Mouse (Mus musculus): Measurements from ENCODE around the gene Inpp5b. TPM values are rescaled to one million over a fixed set of nuclear protein-coding genes. Genes with fewer than 3 reads are reported as not detected.

Inpp5b gene
- total and polyA plus RNA-seq, 2 experiments: 15.3 to 25.7 TPM

- Histone ChIP-seq H3K9ac (ENCODE audit: low read depth, low read length) (no peak overlapping the region), H3K27ac (replicated peaks; ENCODE audit: insufficient read depth, low read depth, low read length) (no peak overlapping the region), H3K36me3 (ENCODE audit: control insufficient read depth, insufficient read depth, low read length) (no peaks in the 10 kb centered on the region), H3K4me3 (ENCODE audit: insufficient read depth, low read depth, low read length) (no peak overlapping the region), H3K27me3 (ENCODE audit: control insufficient read depth, insufficient read depth, low read length) (no peaks in the 10 kb centered on the region), H3K4me1 (ENCODE audit: control insufficient read depth, insufficient read depth, low read length) (peaks cover 15% of the 10 kb centered on the region), H3K79me2 (ENCODE audit: control insufficient read depth, insufficient read depth, low read length) (no peaks in the 10 kb centered on the region)
- WGBS: 59% methylated on average over 1 of the region's 1 CpGs
- no peak for DNase-seq (ENCODE audit: extremely low read depth, low read depth, low spot score)
- TF ChIP-seq CTCF (IDR thresholded peaks at IDR 0.05; ENCODE audit: low read depth, low read length) (no peak), POLR2A (IDR thresholded peaks at IDR 0.05; ENCODE audit: extremely low read depth, insufficient read depth, low read length) (no peak)
Measured at GRCm38 (mm10) chr4:124738783-124739182, 2.9 kb upstream of the Inpp5b start.

GRCm38 (mm10) chr4:124742839-124743238 is 1.2 kb downstream of the Inpp5b start:
- Histone ChIP-seq H3K4me1 (ENCODE audit: control insufficient read depth, insufficient read depth, low read length) (peaks cover 25% of the 10 kb centered on the region), H3K4me3 (ENCODE audit: insufficient read depth, low read depth, low read length) (peak overlapping the region; percentile 27; the same call in 1 of the 2 replicates), H3K36me3 (ENCODE audit: control insufficient read depth, insufficient read depth, low read length) (no peaks in the 10 kb centered on the region), H3K27me3 (ENCODE audit: control insufficient read depth, insufficient read depth, low read length) (no peaks in the 10 kb centered on the region), H3K9ac (ENCODE audit: low read depth, low read length) (peak overlapping the region; percentile 28), H3K79me2 (ENCODE audit: control insufficient read depth, insufficient read depth, low read length) (no peaks in the 10 kb centered on the region), H3K27ac (replicated peaks; ENCODE audit: insufficient read depth, low read depth, low read length) (peak overlapping the region; percentile 52)
- peak; percentile 71 for DNase-seq (ENCODE audit: extremely low read depth, low read depth, low spot score)
- 26% methylated on average over 11 of the region's 11 CpGs for whole genome bisulfite sequencing
- TF ChIP-seq CTCF (IDR thresholded peaks at IDR 0.05; ENCODE audit: low read depth, low read length) (no peak), POLR2A (IDR thresholded peaks at IDR 0.05; ENCODE audit: extremely low read depth, insufficient read depth, low read length) (no peak)

- Histone ChIP-seq H3K9ac (ENCODE audit: low read depth, low read length) (peak overlapping the region; percentile 9), H3K4me1 (ENCODE audit: control insufficient read depth, insufficient read depth, low read length) (peaks cover 35% of the 10 kb centered on the region), H3K4me3 (ENCODE audit: insufficient read depth, low read depth, low read length) (no peak overlapping the region), H3K27me3 (ENCODE audit: control insufficient read depth, insufficient read depth, low read length) (no peaks in the 10 kb centered on the region), H3K36me3 (ENCODE audit: control insufficient read depth, insufficient read depth, low read length) (no peaks in the 10 kb centered on the region), H3K27ac (replicated peaks; ENCODE audit: insufficient read depth, low read depth, low read length) (peak overlapping the region; percentile 93), H3K79me2 (ENCODE audit: control insufficient read depth, insufficient read depth, low read length) (no peaks in the 10 kb centered on the region)
- TF ChIP-seq CTCF (IDR thresholded peaks at IDR 0.05; ENCODE audit: low read depth, low read length): no peak
- no peak for TF ChIP-seq POLR2A (IDR thresholded peaks at IDR 0.05; ENCODE audit: extremely low read depth, insufficient read depth, low read length)
- 30% methylated on average over 7 of the region's 7 CpGs for WGBS
- peak; percentile 97 for DNase-seq (ENCODE audit: extremely low read depth, low read depth, low spot score)
Measured at GRCm38 (mm10) chr4:124746577-124746976, 4.9 kb downstream of the Inpp5b start.

GRCm38 (mm10) chr4:124747851-124748250 is 6.2 kb downstream of the Inpp5b start:
- no peak overlapping the region for H3K4me3 ChIP-seq (ENCODE audit: insufficient read depth, low read depth, low read length)
- H3K4me1 ChIP-seq (ENCODE audit: control insufficient read depth, insufficient read depth, low read length): peaks cover 36% of the 10 kb centered on the region
- no peaks in the 10 kb centered on the region for H3K36me3 ChIP-seq (ENCODE audit: control insufficient read depth, insufficient read depth, low read length)
- 18% methylated on average over 4 of the region's 4 CpGs for WGBS
- H3K27ac ChIP-seq (replicated peaks; ENCODE audit: insufficient read depth, low read depth, low read length): peak overlapping the region; percentile 97
- TF ChIP-seq CTCF (IDR thresholded peaks at IDR 0.05; ENCODE audit: low read depth, low read length): no peak
- TF ChIP-seq POLR2A (IDR thresholded peaks at IDR 0.05; ENCODE audit: extremely low read depth, insufficient read depth, low read length): no peak
- no peaks in the 10 kb centered on the region for H3K27me3 ChIP-seq (ENCODE audit: control insufficient read depth, insufficient read depth, low read length)
- H3K9ac ChIP-seq (ENCODE audit: low read depth, low read length): 0 out of 2 replicates have a peak overlapping the region, but pooled peaks have one; percentile 12
- H3K79me2 ChIP-seq (ENCODE audit: control insufficient read depth, insufficient read depth, low read length): 0 out of 2 replicates have a peak, but pooled peaks cover 3% of the 10 kb centered on the region
- DNase-seq (ENCODE audit: extremely low read depth, low read depth, low spot score): peak; percentile 97

- Histone ChIP-seq H3K36me3 (ENCODE audit: control insufficient read depth, insufficient read depth, low read length) (no peaks in the 10 kb centered on the region), H3K4me3 (ENCODE audit: insufficient read depth, low read depth, low read length) (peak overlapping the region; percentile 73), H3K27ac (replicated peaks; ENCODE audit: insufficient read depth, low read depth, low read length) (peak overlapping the region; percentile 45), H3K4me1 (ENCODE audit: control insufficient read depth, insufficient read depth, low read length) (peaks cover 25% of the 10 kb centered on the region), H3K79me2 (ENCODE audit: control insufficient read depth, insufficient read depth, low read length) (peaks cover 22% of the 10 kb centered on the region; the same call in 1 of the 2 replicates), H3K9ac (ENCODE audit: low read depth, low read length) (peak overlapping the region; percentile 75), H3K27me3 (ENCODE audit: control insufficient read depth, insufficient read depth, low read length) (no peaks in the 10 kb centered on the region)
- WGBS: under 1% methylated on average over 75 of the region's 75 CpGs
- TF ChIP-seq CTCF (IDR thresholded peaks at IDR 0.05; ENCODE audit: low read depth, low read length) (no peak), POLR2A (IDR thresholded peaks at IDR 0.05; ENCODE audit: extremely low read depth, insufficient read depth, low read length) (peak; percentile 69)
- DNase-seq (ENCODE audit: extremely low read depth, low read depth, low spot score): peak; percentile 92
Measured at GRCm38 (mm10) chr4:124751300-124752250, 9.9 kb downstream of the Inpp5b start.
